27 mouse cellular contexts compared by ENCODE assay signal in genomic region chr1:137503704-137504422, GRCm38 (mm10).
DNase-seq lines count a peak whose midpoint lies in the region; ATAC-seq lines count a peak whose summit lies in the region.
"Had no signal": no experiment of that assay in that cellular context is flagged by ENCODE, and none has a peak within 500 bp of the region (broad histone marks: within the 10 kb centered on the region; RNA-seq: fewer than 3 reads in every experiment).

No protein-coding gene starts in this region.

- no peak for DNase-seq in kidney, adult 8-10 months
- DNase-seq in kidney, postnatal 10 days = peak; percentile 42
- DNase-seq in kidney, adult 18-20 months = no peak
- peak; percentile 34 to 41 for DNase-seq in kidney, postnatal 4 days
- DNase-seq in embryo, embryonic 10.5 days (ENCODE audit: low spot score) = no peak
- DNase-seq: adrenal gland, adult 2 months; adrenal gland, postnatal 14 days; cerebellum, adult 11 months; cerebellum, adult 2 months; cerebellum, adult 9-11 months; cerebellum, postnatal 25 days; embryo, embryonic 11 days; gastrocnemius, postnatal 25 days; heart, adult 18-20 months; heart, postnatal 10 days; heart, postnatal 36 days had no signal

- H3K27ac ChIP-seq in kidney, embryonic 15.5 days = peak overlapping the region; percentile 68
- H3K27ac ChIP-seq: embryonic facial prominence, embryonic 10.5 days; embryonic facial prominence, embryonic 13.5 days; forebrain, embryonic 12.5 days; forebrain, embryonic 15.5 days; heart, embryonic 15.5 days; hindbrain, embryonic 10.5 days; hindbrain, embryonic 14.5 days had no signal

- H3K9me3 ChIP-seq in kidney, embryonic 15.5 days (replicated peaks) = no peaks in the 10 kb centered on the region
- H3K9me3 ChIP-seq: embryonic facial prominence, embryonic 10.5 days; embryonic facial prominence, embryonic 13.5 days; forebrain, embryonic 12.5 days; forebrain, embryonic 15.5 days; heart, embryonic 12.5 days; heart, embryonic 15.5 days; hindbrain, embryonic 10.5 days had no signal

- H3K4me2 ChIP-seq in kidney, embryonic 15.5 days = no peak overlapping the region
- H3K4me2 ChIP-seq: embryonic facial prominence, embryonic 13.5 days; forebrain, embryonic 12.5 days; forebrain, embryonic 15.5 days; heart, embryonic 12.5 days; heart, embryonic 15.5 days; hindbrain, embryonic 14.5 days had no signal

- H3K27me3 ChIP-seq in kidney, embryonic 15.5 days = no peaks in the 10 kb centered on the region
- H3K27me3 ChIP-seq: embryonic facial prominence, embryonic 13.5 days; forebrain, embryonic 12.5 days; forebrain, embryonic 15.5 days; heart, embryonic 12.5 days; heart, embryonic 15.5 days had no signal

- 23% methylated on average over 8 of the region's 8 CpGs for WGBS in kidney, embryonic 15.5 days

- H3K36me3 ChIP-seq in kidney, embryonic 15.5 days = no peaks in the 10 kb centered on the region
- H3K36me3 ChIP-seq: embryonic facial prominence, embryonic 10.5 days; embryonic facial prominence, embryonic 13.5 days; forebrain, embryonic 12.5 days; forebrain, embryonic 15.5 days; heart, embryonic 12.5 days; heart, embryonic 15.5 days; hindbrain, embryonic 10.5 days had no signal

- no peak overlapping the region for H3K9ac ChIP-seq in kidney, embryonic 15.5 days
- H3K9ac ChIP-seq: embryonic facial prominence, embryonic 13.5 days; forebrain, embryonic 12.5 days; forebrain, embryonic 15.5 days; heart, embryonic 12.5 days; heart, embryonic 15.5 days; hindbrain, embryonic 14.5 days had no signal

- peaks cover 12% of the 10 kb centered on the region for H3K4me1 ChIP-seq in kidney, embryonic 15.5 days
- H3K4me1 ChIP-seq: embryonic facial prominence, embryonic 13.5 days; forebrain, embryonic 12.5 days; forebrain, embryonic 15.5 days; heart, embryonic 12.5 days; heart, embryonic 15.5 days; hindbrain, embryonic 10.5 days had no signal

- ATAC-seq in kidney, embryonic 15.5 days (replicated peaks; ENCODE audit: low FRiP score) = peak; percentile 92
- ATAC-seq: CD4-positive, CD25-positive, alpha-beta regulatory T cell, adult 4 months; forebrain, embryonic 15.5 days had no signal

- no peak overlapping the region for H3K4me3 ChIP-seq in kidney, embryonic 15.5 days (replicated peaks)
- H3K4me3 ChIP-seq: embryonic facial prominence, embryonic 10.5 days; embryonic facial prominence, embryonic 13.5 days; erythroblast, embryonic 14.5 days; forebrain, embryonic 12.5 days; forebrain, embryonic 15.5 days; heart, embryonic 12.5 days; heart, embryonic 15.5 days; hindbrain, embryonic 10.5 days had no signal

Comparison
In these comparisons a context has a peak if more than half of its experiments do, and no peak if none do; other contexts are left out.
1. DNase-seq: peak in kidney, postnatal 10 days (single experiment) and kidney, postnatal 4 days (2 of 2); none in kidney, adult 8-10 months (0 of 2), kidney, adult 18-20 months (single experiment) and embryo, embryonic 10.5 days (single experiment).